Mouse (Mus musculus) forebrain, embryonic 11.5 days (tissue): ENCODE data around the gene Hyal2. TPM values are rescaled to one million over a fixed set of nuclear protein-coding genes. Genes with fewer than 3 reads are reported as not detected.
"Not testable (repeated sequence)": the region's sequence is repeated elsewhere in the genome, so short reads cannot be mapped to it uniquely, and the experiment has no call there.

Source experiments
- ATAC-seq: fragments of 200-750 bp; cut with Nextera tagmentation; replicated peaks from 2 replicates; pipeline ENCODE4 v1.8.0; 2017; ENCODE audit warnings: moderate TSS enrichment; ENCODE audit not compliant: low FRiP score
- DNase-seq: peaks from one replicate; pipeline ENCODE4 v3.0.0-alpha.2; 2017; ENCODE audit warnings: low spot score
- H3K27ac ChIP-seq: fragments of 300-500 bp; sonication (generic); 2 replicates; pipeline ENCODE4 v1.5.1; 2014; ENCODE audit warnings: low read depth, low read length
- H3K27me3 ChIP-seq: fragments of 300-500 bp; sonication (generic); 2 replicates; pipeline ENCODE4 v1.6.1; 2014; ENCODE audit warnings: mild to moderate bottlenecking, low read length, mixed read lengths; ENCODE audit not compliant: control insufficient read depth, insufficient read depth
- H3K36me3 ChIP-seq: fragments of 300-500 bp; sonication (generic); 2 replicates; pipeline ENCODE4 v1.6.1; 2014; ENCODE audit warnings: mild to moderate bottlenecking, low read length, moderate library complexity, mixed read lengths; ENCODE audit not compliant: control insufficient read depth, insufficient read depth
- H3K4me1 ChIP-seq: fragments of 300-500 bp; sonication (generic); replicated peaks from 2 replicates; pipeline ENCODE4 v1.6.1; 2014; ENCODE audit warnings: low read length, mixed read lengths; ENCODE audit not compliant: control insufficient read depth, insufficient read depth
- H3K4me2 ChIP-seq: fragments of 300-500 bp; sonication (generic); 2 replicates; pipeline ENCODE4 v1.6.1; 2014; ENCODE audit warnings: low read depth, mild to moderate bottlenecking, low read length, moderate library complexity, mixed read lengths; ENCODE audit not compliant: severe bottlenecking
- H3K4me3 ChIP-seq: fragments of 300-500 bp; sonication (generic); 2 replicates; pipeline ENCODE4 v1.5.1; 2014; ENCODE audit warnings: low read depth, low read length
- H3K9ac ChIP-seq: fragments of 300-500 bp; sonication (generic); 2 replicates; pipeline ENCODE4 v1.6.1; 2014; ENCODE audit warnings: low read length
- H3K9me3 ChIP-seq: fragments of 300-500 bp; sonication (generic); 2 replicates; pipeline ENCODE4 v1.6.1; 2016; ENCODE audit warnings: low read length, mixed read lengths; ENCODE audit not compliant: control insufficient read depth
- WGBS: fragments of 180-500 bp; shearing (Covaris S2); extraction: QIAGEN DNeasy Blood & Tissue Kit; methylation state at CpG from one replicate; pipeline ENCODE4 v1.1.7; 2014; 5-methylcytosine and 5-hydroxymethylcytosine counted together
- polyA plus RNA-seq: library from polyadenylated mRNA; unstranded; fragments of >200 nt; fragmentation: Nextera tagmentation; extraction: Ambion mirVana; gene quantifications from 2 replicates; pipeline ENCODE4 v1.2.1, GENCODE M21; 2014

Hyal2 gene
- polyA plus RNA-seq, 1 experiment from 2014 or later: 129 TPM

GRCm38 (mm10) chr9:107569270-107569669 lies 1.5 kb downstream of the Hyal2 start:
- DNase-seq: no peak
- H3K36me3 ChIP-seq: peaks cover 21% of the 10 kb centered on the region
- H3K4me1 ChIP-seq: peaks cover 23% of the 10 kb centered on the region
- H3K4me3 ChIP-seq: peak overlapping the region; percentile 79
- no peaks in the 10 kb centered on the region for H3K27me3 ChIP-seq
- ATAC-seq: peak; percentile 14
- peak overlapping the region; percentile 81 for H3K4me2 ChIP-seq
- WGBS: under 1% methylated on average over 23 of the region's 23 CpGs
- peak overlapping the region; percentile 81 for H3K27ac ChIP-seq
- H3K9me3 ChIP-seq: no peaks in the 10 kb centered on the region; the same call in 1 of the 2 replicates
- peak overlapping the region; percentile 94 for H3K9ac ChIP-seq

- H3K27ac ChIP-seq: no peak overlapping the region
- DNase-seq (no peak), ATAC-seq (no peak)
- H3K4me3 ChIP-seq: peak overlapping the region; percentile 79
- no peaks in the 10 kb centered on the region for H3K27me3 ChIP-seq
- peaks cover 23% of the 10 kb centered on the region for H3K4me1 ChIP-seq
- 51% methylated on average over 13 of the region's 13 CpGs for WGBS
- H3K4me2 ChIP-seq: peak overlapping the region; percentile 81
- peaks cover 25% of the 10 kb centered on the region for H3K36me3 ChIP-seq
- H3K9ac ChIP-seq: peak overlapping the region; percentile 94
- no peaks in the 10 kb centered on the region; the same call in 1 of the 2 replicates for H3K9me3 ChIP-seq
Measured at GRCm38 (mm10) chr9:107570016-107570415, 2.3 kb downstream of the Hyal2 start.

GRCm38 (mm10) chr9:107570845-107571244 lies 3.1 kb downstream of the Hyal2 start:
- DNase-seq (peak; percentile 52), ATAC-seq (no peak)
- Histone ChIP-seq H3K27me3 (no peaks in the 10 kb centered on the region), H3K36me3 (peaks cover 25% of the 10 kb centered on the region), H3K9ac (peak overlapping the region; percentile 94; the same call in 1 of the 2 replicates), H3K27ac (no peak overlapping the region), H3K9me3 (no peaks in the 10 kb centered on the region; the same call in 1 of the 2 replicates), H3K4me3 (peak overlapping the region; percentile 79; the same call in 1 of the 2 replicates), H3K4me2 (peak overlapping the region; percentile 81), H3K4me1 (peaks cover 23% of the 10 kb centered on the region)
- WGBS: 90% methylated on average over 21 of the region's 21 CpGs

- H3K4me1 ChIP-seq: peaks cover 23% of the 10 kb centered on the region
- H3K36me3 ChIP-seq: peaks cover 25% of the 10 kb centered on the region
- whole genome bisulfite sequencing: 94% methylated on average over 22 of the region's 22 CpGs
- H3K9ac ChIP-seq: no peak overlapping the region
- no peak overlapping the region for H3K27ac ChIP-seq
- no peak for ATAC-seq
- H3K9me3 ChIP-seq: no peaks in the 10 kb centered on the region; the same call in 1 of the 2 replicates
- no peak for DNase-seq
- no peak overlapping the region for H3K4me2 ChIP-seq
- H3K27me3 ChIP-seq: no peaks in the 10 kb centered on the region
- no peak overlapping the region for H3K4me3 ChIP-seq
Measured at GRCm38 (mm10) chr9:107571534-107572326, 4.0 kb downstream of the Hyal2 start.

- ATAC-seq (no peak), DNase-seq (no peak)
- peaks cover 25% of the 10 kb centered on the region for H3K4me1 ChIP-seq
- H3K27ac ChIP-seq: no peak overlapping the region
- no peaks in the 10 kb centered on the region; the same call in 1 of the 2 replicates for H3K9me3 ChIP-seq
- no peak overlapping the region for H3K4me3 ChIP-seq
- no peak overlapping the region for H3K9ac ChIP-seq
- peaks cover 25% of the 10 kb centered on the region for H3K36me3 ChIP-seq
- no peaks in the 10 kb centered on the region for H3K27me3 ChIP-seq
- 92% methylated on average over 2 of the region's 2 CpGs for WGBS
- H3K4me2 ChIP-seq: no peak overlapping the region
Measured at GRCm38 (mm10) chr9:107572327-107572662, 4.5 kb downstream of the Hyal2 start.

- Histone ChIP-seq H3K36me3 (peaks cover 25% of the 10 kb centered on the region), H3K4me1 (peaks cover 19% of the 10 kb centered on the region)
- H3K9ac ChIP-seq, H3K4me3 ChIP-seq, H3K4me2 ChIP-seq, H3K27me3 ChIP-seq, H3K9me3 ChIP-seq, H3K27ac ChIP-seq, DNase-seq, ATAC-seq: not testable (repeated sequence)
- 83% methylated on average over 6 of the region's 6 CpGs for WGBS
Measured at GRCm38 (mm10) chr9:107573774-107574173, 6.0 kb downstream of the Hyal2 start.

GRCm38 (mm10) chr9:107575579-107576356 lies 8.0 kb downstream of the Hyal2 start:
- 84% methylated on average over 14 of the region's 14 CpGs for WGBS
- no peak overlapping the region for H3K4me3 ChIP-seq
- DNase-seq: no peak
- no peak overlapping the region for H3K27ac ChIP-seq
- H3K36me3 ChIP-seq: peaks cover 25% of the 10 kb centered on the region
- no peaks in the 10 kb centered on the region; the same call in 1 of the 2 replicates for H3K9me3 ChIP-seq
- ATAC-seq: no peak
- H3K9ac ChIP-seq: no peak overlapping the region
- peaks cover 13% of the 10 kb centered on the region for H3K4me1 ChIP-seq
- no peaks in the 10 kb centered on the region for H3K27me3 ChIP-seq
- no peak overlapping the region for H3K4me2 ChIP-seq

- H3K9me3 ChIP-seq: no peaks in the 10 kb centered on the region; the same call in 1 of the 2 replicates
- H3K27ac ChIP-seq: peak within 1 kb of the TSS; percentile 19; the same call in 1 of the 2 replicates
- H3K4me3 ChIP-seq: peak within 1 kb of the TSS; percentile 25
- 30% methylated on average over 16 of the region's 16 CpGs for WGBS
- peaks cover 13% of the 10 kb centered on the region for H3K4me1 ChIP-seq
- H3K4me2 ChIP-seq: peak within 1 kb of the TSS; percentile 44
- ATAC-seq: peak; percentile 83
- peak; percentile 91 for DNase-seq
- H3K9ac ChIP-seq: peak within 1 kb of the TSS; percentile 44; the same call in 1 of the 2 replicates
- H3K27me3 ChIP-seq: no peaks in the 10 kb centered on the region
- H3K36me3 ChIP-seq: peaks cover 20% of the 10 kb centered on the region
Measured at GRCm38 (mm10) chr9:107576357-107577107, 8.8 kb downstream of the Hyal2 start, which contains the start of gene Hyal1. Gene Hyal1 (plus strand): TSS chr9:107576927.
